Mouse (Mus musculus) heart, embryonic 13.5 days (tissue): ENCODE data around the gene Tsc22d3. TPM values are rescaled to one million over a fixed set of nuclear protein-coding genes. Genes with fewer than 3 reads are reported as not detected.

Source experiments
- ATAC-seq: fragments of 200-750 bp; cut with Nextera tagmentation; 2 replicates; pipeline ENCODE4 v1.8.0; 2017; ENCODE audit warnings: moderate TSS enrichment; ENCODE audit not compliant: insufficient number of reproducible peaks, low FRiP score, low TSS enrichment; ENCODE audit errors: extremely low read depth
- H3K27ac ChIP-seq: fragments of 300-500 bp; sonication (generic); replicated peaks from 2 replicates; pipeline ENCODE4 v1.5.1; 2015; ENCODE audit warnings: moderate library complexity, mild to moderate bottlenecking, inconsistent platforms
- H3K27me3 ChIP-seq: fragments of 300-500 bp; sonication (generic); replicated peaks from 2 replicates; pipeline ENCODE4 v1.6.1; 2015; ENCODE audit warnings: mild to moderate bottlenecking, inconsistent platforms
- H3K36me3 ChIP-seq: fragments of 300-500 bp; sonication (generic); 2 replicates; pipeline ENCODE4 v1.6.1; 2015; ENCODE audit warnings: mild to moderate bottlenecking, inconsistent platforms
- H3K4me1 ChIP-seq: fragments of 300-500 bp; sonication (generic); 2 replicates; pipeline ENCODE4 v1.6.1; 2015; ENCODE audit warnings: inconsistent platforms
- H3K4me2 ChIP-seq: fragments of 300-500 bp; sonication (generic); 2 replicates; pipeline ENCODE4 v1.6.1; 2015; ENCODE audit warnings: inconsistent platforms, mild to moderate bottlenecking, moderate library complexity
- H3K4me3 ChIP-seq: fragments of 300-500 bp; sonication (generic); 2 replicates; pipeline ENCODE4 v1.5.1; 2015; ENCODE audit warnings: moderate library complexity, mild to moderate bottlenecking, inconsistent platforms
- H3K9ac ChIP-seq: fragments of 300-500 bp; sonication (generic); 2 replicates; pipeline ENCODE4 v1.6.1; 2015; ENCODE audit warnings: inconsistent platforms, mild to moderate bottlenecking, moderate library complexity
- H3K9me3 ChIP-seq: fragments of 300-500 bp; sonication (generic); 2 replicates; pipeline ENCODE4 v1.6.1; 2016; ENCODE audit warnings: inconsistent platforms
- WGBS: fragments of 180-500 bp; shearing (Covaris S2); methylation state at CpG from one replicate; pipeline ENCODE4 v1.1.7; 2015; ENCODE audit warnings: mixed read lengths; 5-methylcytosine and 5-hydroxymethylcytosine counted together
- polyA plus RNA-seq: library from polyadenylated mRNA; unstranded; fragments of >200 nt; fragmentation: Nextera tagmentation; extraction: Ambion mirVana; gene quantifications from 2 replicates; pipeline ENCODE4 v1.2.1, GENCODE M21; 2015

The Tsc22d3 gene
- 163 and 212 TPM in 2 replicates for polyA plus RNA-seq

GRCm38 (mm10) chrX:140600410-140601109 is at the start of gene Tsc22d3:
Tsc22d3 (minus strand) TSS chrX:140600659.
- ATAC-seq, result no peak
- peak within 1 kb of the TSS; percentile 84 for H3K9ac ChIP-seq
- 12% methylated on average over 28 of the region's 28 CpGs for WGBS

GRCm38 (mm10) chrX:140639592-140639991 is 39.1 kb upstream of the Tsc22d3 start:
- Histone ChIP-seq H3K36me3 (no peaks in the 10 kb centered on the region), H3K27ac (no peak overlapping the region), H3K4me3 (no peak overlapping the region), H3K4me1 (no peaks in the 10 kb centered on the region), H3K27me3 (0 out of 2 replicates have a peak, but pooled peaks cover 3% of the 10 kb centered on the region), H3K9me3 (no peaks in the 10 kb centered on the region), H3K9ac (no peak overlapping the region), H3K4me2 (no peak overlapping the region)
- ATAC-seq, result no peak
- WGBS, result 65% methylated on average over 2 of the region's 2 CpGs

More at GRCm38 (mm10) chrX:140600410-140601109, at the start of gene Tsc22d3:
- Histone ChIP-seq H3K4me2 (peak within 1 kb of the TSS; percentile 76), H3K27ac (peak within 1 kb of the TSS; percentile 75), H3K4me1 (no peaks in the 10 kb centered on the region), H3K27me3 (peaks cover 39% of the 10 kb centered on the region), H3K9me3 (no peaks in the 10 kb centered on the region), H3K36me3 (no peaks in the 10 kb centered on the region), H3K4me3 (peak within 1 kb of the TSS; percentile 61)

- Histone ChIP-seq H3K27me3 (0 out of 2 replicates have a peak, but pooled peaks cover 3% of the 10 kb centered on the region), H3K9ac (no peak overlapping the region), H3K9me3 (no peaks in the 10 kb centered on the region), H3K27ac (no peak overlapping the region), H3K4me3 (no peak overlapping the region), H3K36me3 (no peaks in the 10 kb centered on the region), H3K4me1 (no peaks in the 10 kb centered on the region), H3K4me2 (no peak overlapping the region)
- 52% methylated on average over 5 of the region's 5 CpGs for WGBS
- no peak for ATAC-seq
Measured at GRCm38 (mm10) chrX:140638028-140638427, 37.6 kb upstream of the Tsc22d3 start.

GRCm38 (mm10) chrX:140624875-140625594 is 24.6 kb upstream of the Tsc22d3 start:
- no peak overlapping the region for H3K27ac ChIP-seq
- H3K9me3 ChIP-seq, result no peaks in the 10 kb centered on the region
- no peak overlapping the region for H3K9ac ChIP-seq
- 0 out of 2 replicates have a peak, but pooled peaks cover 6% of the 10 kb centered on the region for H3K4me1 ChIP-seq
- H3K4me3 ChIP-seq, result no peak overlapping the region
- H3K27me3 ChIP-seq, result peaks cover 8% of the 10 kb centered on the region; the same call in 1 of the 2 replicates
- ATAC-seq, result no peak
- peak overlapping the region; percentile 16; the same call in 1 of the 2 replicates for H3K4me2 ChIP-seq
- no peaks in the 10 kb centered on the region for H3K36me3 ChIP-seq
- 47% methylated on average over 12 of the region's 12 CpGs for whole genome bisulfite sequencing

GRCm38 (mm10) chrX:140609938-140610337 is 9.5 kb upstream of the Tsc22d3 start:
- Histone ChIP-seq H3K4me3 (no peak overlapping the region), H3K4me1 (no peaks in the 10 kb centered on the region), H3K27me3 (peaks cover 4% of the 10 kb centered on the region; the same call in 1 of the 2 replicates), H3K9me3 (no peaks in the 10 kb centered on the region), H3K4me2 (no peak overlapping the region), H3K36me3 (no peaks in the 10 kb centered on the region), H3K9ac (no peak overlapping the region), H3K27ac (peak overlapping the region; percentile 8; the same call in 1 of the 2 replicates)
- no peak for ATAC-seq
- WGBS, result 34% methylated on average over 4 of the region's 4 CpGs

GRCm38 (mm10) chrX:140601884-140602283 is 1.4 kb upstream of the Tsc22d3 start:
- no peak overlapping the region for H3K4me2 ChIP-seq
- no peak overlapping the region for H3K27ac ChIP-seq
- H3K36me3 ChIP-seq, result no peaks in the 10 kb centered on the region
- H3K4me1 ChIP-seq, result no peaks in the 10 kb centered on the region
- H3K27me3 ChIP-seq, result peaks cover 33% of the 10 kb centered on the region
- no peak for ATAC-seq
- WGBS, result 59% methylated on average over 3 of the region's 3 CpGs
- H3K9me3 ChIP-seq, result no peaks in the 10 kb centered on the region
- H3K9ac ChIP-seq, result no peak overlapping the region
- H3K4me3 ChIP-seq, result no peak overlapping the region

- H3K36me3 ChIP-seq, result no peaks in the 10 kb centered on the region
- no peak overlapping the region for H3K27ac ChIP-seq
- no peaks in the 10 kb centered on the region for H3K9me3 ChIP-seq
- no peak overlapping the region for H3K4me3 ChIP-seq
- 70% methylated on average over 4 of the region's 4 CpGs for WGBS
- no peaks in the 10 kb centered on the region for H3K4me1 ChIP-seq
- no peak overlapping the region for H3K9ac ChIP-seq
- peaks cover 33% of the 10 kb centered on the region for H3K27me3 ChIP-seq
- no peak for ATAC-seq
- H3K4me2 ChIP-seq, result no peak overlapping the region
Measured at GRCm38 (mm10) chrX:140601311-140601710, 852 bp upstream of the Tsc22d3 start.

GRCm38 (mm10) chrX:140599561-140600409 is 674 bp downstream of the Tsc22d3 start:
- Histone ChIP-seq H3K27me3 (peaks cover 40% of the 10 kb centered on the region), H3K4me1 (no peaks in the 10 kb centered on the region), H3K4me3 (peak overlapping the region; percentile 61), H3K36me3 (peaks cover 5% of the 10 kb centered on the region), H3K9ac (peak overlapping the region; percentile 84), H3K27ac (peak overlapping the region; percentile 75), H3K9me3 (no peaks in the 10 kb centered on the region), H3K4me2 (peak overlapping the region; percentile 76)
- no peak for ATAC-seq
- 12% methylated on average over 71 of the region's 78 CpGs for WGBS

- H3K4me2 ChIP-seq, result peak overlapping the region; percentile 76
- no peaks in the 10 kb centered on the region for H3K9me3 ChIP-seq
- H3K27me3 ChIP-seq, result peaks cover 37% of the 10 kb centered on the region
- H3K27ac ChIP-seq, result peak overlapping the region; percentile 75
- H3K9ac ChIP-seq, result peak overlapping the region; percentile 84
- no peaks in the 10 kb centered on the region for H3K4me1 ChIP-seq
- peak overlapping the region; percentile 61 for H3K4me3 ChIP-seq
- H3K36me3 ChIP-seq, result peaks cover 5% of the 10 kb centered on the region
- 6% methylated on average over 29 of the region's 109 CpGs for WGBS
- peak; percentile 46; the same call in 1 of the 2 replicates for ATAC-seq
Measured at GRCm38 (mm10) chrX:140598850-140599560, 1.5 kb downstream of the Tsc22d3 start.

GRCm38 (mm10) chrX:140598194-140598849 is 2.1 kb downstream of the Tsc22d3 start:
- H3K9ac ChIP-seq, result peak overlapping the region; percentile 84
- 21% methylated on average over 34 of the region's 48 CpGs for WGBS

More at GRCm38 (mm10) chrX:140598194-140598849, 2.1 kb downstream of the Tsc22d3 start:
- H3K36me3 ChIP-seq, result peaks cover 5% of the 10 kb centered on the region
- H3K4me3 ChIP-seq, result peak overlapping the region; percentile 61
- peak overlapping the region; percentile 75 for H3K27ac ChIP-seq
- no peak; the same call in 1 of the 2 replicates for ATAC-seq
- H3K4me1 ChIP-seq, result no peaks in the 10 kb centered on the region
- no peaks in the 10 kb centered on the region for H3K9me3 ChIP-seq
- peaks cover 37% of the 10 kb centered on the region for H3K27me3 ChIP-seq
- peak overlapping the region; percentile 76 for H3K4me2 ChIP-seq
